Mouse (Mus musculus) ES-E14 (cell line): Measurements from ENCODE around the gene Adamts1. TPM values are rescaled to one million over a fixed set of nuclear protein-coding genes. Genes with fewer than 3 reads are reported as not detected.

Experiments
- DNase-seq: peaks from one replicate; pipeline ENCODE4 v3.0.0-alpha.2; 2013; ENCODE audit warnings: low read depth, low spot score
- H3K27ac ChIP-seq: 2 replicates; pipeline ENCODE4 v1.5.1; 2012; ENCODE audit warnings: low read depth, mild to moderate bottlenecking, low read length, moderate library complexity, mixed read lengths; ENCODE audit not compliant: poor library complexity, insufficient read depth, severe bottlenecking
- H3K36me3 ChIP-seq: 2 replicates; pipeline ENCODE4 v1.6.1; 2012; ENCODE audit warnings: mild to moderate bottlenecking, low read length, moderate library complexity, mixed read lengths; ENCODE audit not compliant: control insufficient read depth, poor library complexity, insufficient read depth, severe bottlenecking
- H3K4me1 ChIP-seq, 2 experiments: fragments of 150-350 bp in 1 of 2; sonication (generic) in 1 of 2; 2 replicates each; pipeline ENCODE4 v1.6.1; 2012; ENCODE audit warnings: low read length in 2 of 2, mild to moderate bottlenecking in 1 of 2, mixed read lengths in 1 of 2; ENCODE audit not compliant: control insufficient read depth in 2 of 2, insufficient read depth in 2 of 2, poor library complexity in 1 of 2
- H3K4me3 ChIP-seq, 2 experiments: fragments of 150-350 bp in 1 of 2; sonication (generic) in 1 of 2; 2 replicates each; pipeline ENCODE4 v1.5.1; 2012; ENCODE audit warnings: low read length in 2 of 2, low read depth in 1 of 2, mild to moderate bottlenecking in 1 of 2, mixed read lengths in 1 of 2; ENCODE audit not compliant: insufficient read depth in 1 of 2, poor library complexity in 1 of 2, severe bottlenecking in 1 of 2
- H3K9ac ChIP-seq: 2 replicates; pipeline ENCODE4 v1.6.1; 2012; ENCODE audit warnings: low read depth, mild to moderate bottlenecking, low read length, mixed read lengths; ENCODE audit not compliant: poor library complexity, insufficient read depth, severe bottlenecking
- H3K9me3 ChIP-seq: fragments of 150-350 bp; sonication (generic); 2 replicates; pipeline ENCODE4 v1.6.1; 2012; ENCODE audit warnings: low read depth, mild to moderate bottlenecking, low read length; ENCODE audit not compliant: control insufficient read depth, insufficient read depth
- CHD2 ChIP-seq: IDR thresholded peaks from 2 replicates; pipeline ENCODE4 v1.6.1; 2014; ENCODE audit warnings: mild to moderate bottlenecking, low read depth, low read length, inconsistent platforms
- HCFC1 ChIP-seq: IDR thresholded peaks from 2 replicates; pipeline ENCODE4 v1.6.1; 2012; ENCODE audit warnings: low read length, inconsistent platforms, borderline replicate concordance; ENCODE audit not compliant: insufficient read depth
- MAFK ChIP-seq: IDR thresholded peaks from 2 replicates; pipeline ENCODE4 v1.6.1; 2014; ENCODE audit warnings: mild to moderate bottlenecking, low read depth, low read length, inconsistent platforms; ENCODE audit not compliant: insufficient read depth
- ZC3H11A ChIP-seq: IDR thresholded peaks from 2 replicates; pipeline ENCODE4 v1.6.1; 2012; ENCODE audit warnings: low read depth, mild to moderate bottlenecking, inconsistent platforms, low read length, borderline replicate concordance
- ZNF384 ChIP-seq: IDR thresholded peaks from 2 replicates; pipeline ENCODE4 v1.6.1; 2012; ENCODE audit warnings: low read depth, low read length, inconsistent platforms
- in situ Hi-C, 2 experiments: fragments of 600-800 bp; cut with MboI; formaldehyde crosslinking; loops; one replicate each; pipeline ENCODE4 v1.15.1; 2025; ENCODE audit warnings: low sequenced_read_pairs in 2 of 2, inconsistent platforms in 1 of 2; ENCODE audit not compliant: unreplicated experiment in 2 of 2
- total RNA-seq: library from RNA; depleted of rRNA; stranded (reverse); fragments of 300-350 nt; gene quantifications from 2 replicates; pipeline ENCODE4 v1.2.3, GENCODE M21; 2012

Gene Adamts1
- total RNA-seq, 1 experiment = 8.3 TPM

GRCm38 (mm10) chr16:85799971-85800370, 2.9 kb downstream of the Adamts1 start:
- in situ Hi-C loops = loop anchor here (10.0 to 25.0 kb wide), 3 partner anchors 615 to 1437 kb away; no protein-coding TSS in a partner anchor
- no peak overlapping the region for H3K27ac ChIP-seq
- peaks cover 0 to 1% of the 10 kb centered on the region in 2 experiments; a peak in 1 of 4 replicates for H3K4me1 ChIP-seq
- peaks cover 6% of the 10 kb centered on the region; the same call in 1 of the 2 replicates for H3K36me3 ChIP-seq
- TF ChIP-seq CHD2 (no peak), ZNF384 (no peak), HCFC1 (no peak), MAFK (no peak), ZC3H11A (no peak)
- H3K9ac ChIP-seq = no peak overlapping the region
- H3K9me3 ChIP-seq = no peaks in the 10 kb centered on the region
- no peak for DNase-seq
- no peak overlapping the region for H3K4me3 ChIP-seq

GRCm38 (mm10) chr16:85798334-85798733, 4.6 kb downstream of the Adamts1 start:
- no peak for DNase-seq
- no peak overlapping the region for H3K27ac ChIP-seq
- H3K9me3 ChIP-seq = no peaks in the 10 kb centered on the region
- H3K4me1 ChIP-seq = no peaks in the 10 kb centered on the region; a peak in 1 of 4 replicates
- TF ChIP-seq MAFK = no peak
- TF ChIP-seq CHD2 = no peak
- TF ChIP-seq ZNF384 = no peak
- H3K36me3 ChIP-seq = peaks cover 6% of the 10 kb centered on the region; the same call in 1 of the 2 replicates
- in situ Hi-C loops = no loop called here
- no peak overlapping the region for H3K4me3 ChIP-seq
- H3K9ac ChIP-seq = no peak overlapping the region

- no peaks in the 10 kb centered on the region; a peak in 1 of 4 replicates for H3K4me1 ChIP-seq
- H3K36me3 ChIP-seq = peaks cover 6% of the 10 kb centered on the region; the same call in 1 of the 2 replicates
Measured at GRCm38 (mm10) chr16:85797161-85797560, 5.8 kb downstream of the Adamts1 start.

GRCm38 (mm10) chr16:85795731-85796130, 7.2 kb downstream of the Adamts1 start:
- Histone ChIP-seq H3K36me3 (peaks cover 6% of the 10 kb centered on the region; the same call in 1 of the 2 replicates), H3K4me1 (no peaks in the 10 kb centered on the region)
- TF ChIP-seq ZC3H11A = no peak
- no peak for TF ChIP-seq ZNF384
- TF ChIP-seq CHD2 = no peak
- no peak for TF ChIP-seq MAFK
- no peak for TF ChIP-seq HCFC1

More at GRCm38 (mm10) chr16:85797161-85797560, 5.8 kb downstream of the Adamts1 start:
- in situ Hi-C loops = no loop called here
- TF ChIP-seq CHD2 (no peak), MAFK (no peak), HCFC1 (no peak), ZNF384 (no peak), ZC3H11A (no peak)
- no peak overlapping the region for H3K27ac ChIP-seq
- H3K9me3 ChIP-seq = no peaks in the 10 kb centered on the region
- H3K4me3 ChIP-seq = no peak overlapping the region
- no peak for DNase-seq
- no peak overlapping the region for H3K9ac ChIP-seq

More at GRCm38 (mm10) chr16:85795731-85796130, 7.2 kb downstream of the Adamts1 start:
- H3K9me3 ChIP-seq = no peaks in the 10 kb centered on the region
- no peak overlapping the region for H3K4me3 ChIP-seq
- DNase-seq = no peak
- in situ Hi-C loops = no loop called here
- no peak overlapping the region for H3K27ac ChIP-seq
- H3K9ac ChIP-seq = no peak overlapping the region
